Mouse (Mus musculus) lung, postnatal 0 days (tissue): Measurements from ENCODE around the gene Perp. TPM values are rescaled to one million over a fixed set of nuclear protein-coding genes. Genes with fewer than 3 reads are reported as not detected.

Source experiments
- ATAC-seq: fragments of 200-750 bp; cut with Nextera tagmentation; 2 replicates; pipeline ENCODE4 v1.8.0; 2017; ENCODE audit warnings: moderate library complexity
- DNase-seq: peaks from one replicate; pipeline ENCODE4 v3.0.0-alpha.2; 2016; ENCODE audit warnings: low spot score
- H3K27ac ChIP-seq: fragments of 300-500 bp; sonication (generic); 2 replicates; pipeline ENCODE4 v1.5.1; 2014; ENCODE audit warnings: antibody characterized with exemption, mild to moderate bottlenecking, low read length, mixed read lengths
- H3K27me3 ChIP-seq: fragments of 300-500 bp; sonication (generic); replicated peaks from 2 replicates; pipeline ENCODE4 v1.6.1; 2014; ENCODE audit warnings: low read length, mixed read lengths; ENCODE audit not compliant: insufficient read depth
- H3K36me3 ChIP-seq: fragments of 300-500 bp; sonication (generic); 2 replicates; pipeline ENCODE4 v1.6.1; 2014; ENCODE audit warnings: low read length, mixed read lengths; ENCODE audit not compliant: insufficient read depth
- H3K4me1 ChIP-seq: fragments of 300-500 bp; sonication (generic); 2 replicates; pipeline ENCODE4 v1.6.1; 2014; ENCODE audit warnings: antibody characterized with exemption, low read depth, low read length, mixed read lengths; ENCODE audit not compliant: insufficient read depth
- H3K4me2 ChIP-seq: fragments of 300-500 bp; sonication (generic); replicated peaks from 2 replicates; pipeline ENCODE4 v1.6.1; 2014; ENCODE audit warnings: low read depth, mild to moderate bottlenecking, low read length, moderate library complexity, mixed read lengths
- H3K4me3 ChIP-seq: fragments of 300-500 bp; sonication (generic); 2 replicates; pipeline ENCODE4 v1.5.1; 2014; ENCODE audit warnings: low read depth, low read length
- H3K9ac ChIP-seq: fragments of 300-500 bp; sonication (generic); replicated peaks from 2 replicates; pipeline ENCODE4 v1.6.1; 2014; ENCODE audit warnings: low read depth, mild to moderate bottlenecking
- H3K9me3 ChIP-seq: fragments of 300-500 bp; sonication (generic); 2 replicates; pipeline ENCODE4 v1.6.1; 2016; ENCODE audit warnings: low read length, mixed read lengths
- CTCF ChIP-seq: IDR thresholded peaks from 2 replicates; pipeline ENCODE4 v1.5.1; 2016; ENCODE audit warnings: antibody characterized with exemption, mild to moderate bottlenecking
- EP300 ChIP-seq: IDR thresholded peaks from 2 replicates; pipeline ENCODE4 v1.6.1; 2016; ENCODE audit warnings: antibody characterized with exemption, mild to moderate bottlenecking, control low read depth
- WGBS: fragments of 180-500 bp; shearing (Covaris S2); extraction: QIAGEN DNeasy Blood & Tissue Kit; methylation state at CpG from one replicate; pipeline ENCODE4 v1.1.7; 2014; 5-methylcytosine and 5-hydroxymethylcytosine counted together
- polyA plus RNA-seq: library from polyadenylated mRNA; unstranded; fragments of >200 nt; fragmentation: Nextera tagmentation; extraction: Ambion mirVana; gene quantifications from 2 replicates; pipeline ENCODE4 v1.2.1, GENCODE M21; 2015

Gene Perp
- polyA plus RNA-seq, 1 experiment from 2014 or later = 65.5 TPM

DNA sequence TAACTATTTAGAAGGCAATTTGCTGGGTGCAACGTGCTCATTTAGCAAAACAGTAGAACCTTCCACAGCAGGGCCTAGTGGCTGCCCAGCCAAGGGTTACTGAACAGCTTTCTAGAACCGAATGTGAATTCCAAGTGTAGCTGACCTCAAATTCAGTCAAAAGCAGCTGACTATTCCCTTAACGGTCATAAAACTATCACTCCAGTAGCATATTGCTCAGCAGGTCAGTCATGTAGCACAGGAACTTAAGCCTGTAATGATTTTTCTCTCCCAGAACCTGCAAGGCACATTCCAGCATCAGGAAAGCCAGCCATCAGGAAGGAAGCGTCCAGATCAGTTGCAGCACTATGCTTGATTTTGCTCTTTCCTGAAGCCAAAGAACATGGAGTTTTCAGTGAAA lies 14.5 kb upstream of the Perp start:
- no peaks in the 10 kb centered on the region for H3K27me3 ChIP-seq
- no peak overlapping the region for H3K27ac ChIP-seq
- H3K4me1 ChIP-seq = no peaks in the 10 kb centered on the region
- WGBS = 69% methylated on average over 4 of the region's 4 CpGs
- TF ChIP-seq CTCF (no peak), EP300 (no peak)
- no peak overlapping the region for H3K4me2 ChIP-seq
- H3K36me3 ChIP-seq = no peaks in the 10 kb centered on the region
- ATAC-seq (no peak), DNase-seq (no peak)
- H3K4me3 ChIP-seq = no peak overlapping the region
- no peaks in the 10 kb centered on the region for H3K9me3 ChIP-seq
- no peak overlapping the region for H3K9ac ChIP-seq

- TF ChIP-seq EP300 (no peak), CTCF (no peak)
- Histone ChIP-seq H3K36me3 (no peaks in the 10 kb centered on the region), H3K9me3 (no peaks in the 10 kb centered on the region), H3K27ac (no peak overlapping the region), H3K27me3 (no peaks in the 10 kb centered on the region), H3K9ac (no peak overlapping the region), H3K4me2 (peak overlapping the region; percentile 40), H3K4me3 (no peak overlapping the region), H3K4me1 (no peaks in the 10 kb centered on the region)
- ATAC-seq = peak; percentile 74
- 34% methylated on average over 7 of the region's 7 CpGs for WGBS
- no peak for DNase-seq
Observed at GRCm38 (mm10) chr10:18831823-18832222, 13.0 kb upstream of the Perp start.

- ATAC-seq = no peak
- DNase-seq = no peak
- no peaks in the 10 kb centered on the region for H3K4me1 ChIP-seq
- no peak overlapping the region for H3K27ac ChIP-seq
- no peak overlapping the region for H3K4me3 ChIP-seq
- no peak overlapping the region for H3K4me2 ChIP-seq
- H3K9ac ChIP-seq = no peak overlapping the region
- WGBS = 40% methylated on average over 2 of the region's 2 CpGs
- TF ChIP-seq EP300 (no peak), CTCF (no peak)
- H3K9me3 ChIP-seq = no peaks in the 10 kb centered on the region
- H3K27me3 ChIP-seq = no peaks in the 10 kb centered on the region
- H3K36me3 ChIP-seq = no peaks in the 10 kb centered on the region
Observed at GRCm38 (mm10) chr10:18834389-18834788, 10.4 kb upstream of the Perp start.

GRCm38 (mm10) chr10:18835684-18836479 lies 8.9 kb upstream of the Perp start:
- Histone ChIP-seq H3K4me1 (no peaks in the 10 kb centered on the region), H3K4me3 (no peak overlapping the region), H3K27me3 (no peaks in the 10 kb centered on the region), H3K9me3 (no peaks in the 10 kb centered on the region), H3K9ac (no peak overlapping the region), H3K4me2 (no peak overlapping the region), H3K36me3 (no peaks in the 10 kb centered on the region), H3K27ac (no peak overlapping the region)
- ATAC-seq (no peak), DNase-seq (peak; percentile 74)
- 49% methylated on average over 6 of the region's 6 CpGs for WGBS
- TF ChIP-seq CTCF = peak; percentile 64
- no peak for TF ChIP-seq EP300

- Histone ChIP-seq H3K4me2 (no peak overlapping the region), H3K9ac (no peak overlapping the region), H3K27me3 (peaks cover 7% of the 10 kb centered on the region; the same call in 1 of the 2 replicates), H3K9me3 (no peaks in the 10 kb centered on the region), H3K4me3 (no peak overlapping the region), H3K27ac (no peak overlapping the region), H3K36me3 (no peaks in the 10 kb centered on the region), H3K4me1 (no peaks in the 10 kb centered on the region)
- TF ChIP-seq CTCF (no peak), EP300 (no peak)
- DNase-seq (no peak), ATAC-seq (0 out of 2 replicates have a peak, but pooled peaks have one; percentile 38)
- 51% methylated on average over 4 of the region's 4 CpGs for WGBS
Observed at GRCm38 (mm10) chr10:18839530-18839929, 5.3 kb upstream of the Perp start.

- Histone ChIP-seq H3K27me3 (peaks cover 14% of the 10 kb centered on the region), H3K4me1 (no peaks in the 10 kb centered on the region), H3K9ac (no peak overlapping the region), H3K9me3 (no peaks in the 10 kb centered on the region), H3K36me3 (no peaks in the 10 kb centered on the region), H3K27ac (no peak overlapping the region), H3K4me3 (no peak overlapping the region), H3K4me2 (no peak overlapping the region)
- no peak for TF ChIP-seq EP300
- TF ChIP-seq CTCF = peak; percentile 44
- 58% methylated on average over 4 of the region's 4 CpGs for WGBS
- DNase-seq (peak; percentile 27), ATAC-seq (no peak)
Observed at GRCm38 (mm10) chr10:18840736-18841135, 4.1 kb upstream of the Perp start.
